Comparison of ENCODE assay signal across 9 mouse cellular contexts in genomic region chr16:44015416-44016158, GRCm38 (mm10). TPM values are rescaled to one million over a fixed set of nuclear protein-coding genes. Genes with fewer than 3 reads are reported as not detected.
DNase-seq lines count a peak whose midpoint lies in the region; ATAC-seq lines count a peak whose summit lies in the region.
"Had no signal": no experiment of that assay in that cellular context is flagged by ENCODE, and none has a peak within 500 bp of the region (broad histone marks: within the 10 kb centered on the region; RNA-seq: fewer than 3 reads in every experiment).

No protein-coding gene starts in this region.

- no peaks in the 10 kb centered on the region for H3K36me3 ChIP-seq in erythroblast, embryonic 14.5 days (ENCODE audit: control insufficient read depth)
- no peaks in the 10 kb centered on the region for H3K36me3 ChIP-seq in kidney, embryonic 15.5 days
- H3K36me3 ChIP-seq in embryonic facial prominence, embryonic 13.5 days: no peaks in the 10 kb centered on the region
- no peaks in the 10 kb centered on the region for H3K36me3 ChIP-seq in liver, embryonic 15.5 days (replicated peaks)
- H3K36me3 ChIP-seq: midbrain, embryonic 12.5 days had no signal

- ATAC-seq in erythroblast, adult 5-6 weeks (replicated peaks; ENCODE audit: low FRiP score, poor library complexity, severe bottlenecking): no peak
- ATAC-seq in kidney, embryonic 15.5 days (replicated peaks; ENCODE audit: low FRiP score): no peak
- no peak for ATAC-seq in embryonic facial prominence, embryonic 13.5 days (ENCODE audit: insufficient number of reproducible peaks, insufficient read depth, low FRiP score, low TSS enrichment, low read depth)
- no peak for ATAC-seq in liver, embryonic 15.5 days (ENCODE audit: insufficient read depth)

- H3K4me3 ChIP-seq in erythroblast, embryonic 14.5 days (replicated peaks): peak overlapping the region; percentile 49
- H3K4me3 ChIP-seq in kidney, embryonic 15.5 days (replicated peaks): peak overlapping the region; percentile 38
- H3K4me3 ChIP-seq in embryonic facial prominence, embryonic 13.5 days: peak overlapping the region; percentile 27
- H3K4me3 ChIP-seq in liver, embryonic 15.5 days (replicated peaks): peak overlapping the region; percentile 36
- H3K4me3 ChIP-seq: midbrain, embryonic 12.5 days had no signal

- no peaks in the 10 kb centered on the region for H3K27me3 ChIP-seq in erythroblast, embryonic 14.5 days (ENCODE audit: control insufficient read depth)
- no peaks in the 10 kb centered on the region for H3K27me3 ChIP-seq in kidney, embryonic 15.5 days
- no peaks in the 10 kb centered on the region for H3K27me3 ChIP-seq in embryonic facial prominence, embryonic 13.5 days
- H3K27me3 ChIP-seq in liver, embryonic 15.5 days: no peaks in the 10 kb centered on the region
- H3K27me3 ChIP-seq: midbrain, embryonic 12.5 days had no signal

- H3K9ac ChIP-seq in kidney, embryonic 15.5 days: 0 out of 2 replicates have a peak overlapping the region, but pooled peaks have one; percentile 5
- H3K9ac ChIP-seq in embryonic facial prominence, embryonic 13.5 days: no peak overlapping the region
- H3K9ac ChIP-seq in liver, embryonic 15.5 days: no peak overlapping the region
- H3K9ac ChIP-seq: midbrain, embryonic 12.5 days had no signal

- peaks cover 47% of the 10 kb centered on the region for H3K4me1 ChIP-seq in erythroblast, embryonic 14.5 days (ENCODE audit: control insufficient read depth)
- 0 out of 2 replicates have a peak, but pooled peaks cover 3% of the 10 kb centered on the region for H3K4me1 ChIP-seq in kidney, embryonic 15.5 days
- no peaks in the 10 kb centered on the region for H3K4me1 ChIP-seq in embryonic facial prominence, embryonic 13.5 days
- peaks cover 39% of the 10 kb centered on the region for H3K4me1 ChIP-seq in liver, embryonic 15.5 days (replicated peaks)
- H3K4me1 ChIP-seq: midbrain, embryonic 12.5 days had no signal

- H3K4me2 ChIP-seq in kidney, embryonic 15.5 days: peak overlapping the region; percentile 50
- H3K4me2 ChIP-seq in embryonic facial prominence, embryonic 13.5 days: peak overlapping the region; percentile 49
- H3K4me2 ChIP-seq in liver, embryonic 15.5 days: peak overlapping the region; percentile 58
- H3K4me2 ChIP-seq: midbrain, embryonic 12.5 days had no signal

- WGBS in kidney, embryonic 15.5 days: 58% methylated on average over 16 of the region's 16 CpGs
- WGBS in embryonic facial prominence, embryonic 13.5 days: 57% methylated on average over 16 of the region's 16 CpGs
- WGBS in liver, embryonic 15.5 days (ENCODE audit: insufficient replicate concordance): 40% methylated on average over 16 of the region's 16 CpGs

- H3K9me3 ChIP-seq in erythroblast, embryonic 14.5 days (ENCODE audit: control insufficient read depth, low read length): no peaks in the 10 kb centered on the region
- H3K9me3 ChIP-seq in kidney, embryonic 15.5 days (replicated peaks): no peaks in the 10 kb centered on the region
- H3K9me3 ChIP-seq in embryonic facial prominence, embryonic 13.5 days: no peaks in the 10 kb centered on the region
- no peaks in the 10 kb centered on the region for H3K9me3 ChIP-seq in liver, embryonic 15.5 days (replicated peaks)
- H3K9me3 ChIP-seq: midbrain, embryonic 12.5 days had no signal

- no peak for DNase-seq in kidney, postnatal 10 days
- no peak for DNase-seq in adipocyte (ENCODE audit: low spot score)
- no peak for DNase-seq in left cerebral cortex, adult 18-20 months (ENCODE audit: low spot score in 2 of 2)

- no peak overlapping the region for H3K27ac ChIP-seq in kidney, embryonic 15.5 days
- H3K27ac ChIP-seq in embryonic facial prominence, embryonic 13.5 days: no peak overlapping the region
- H3K27ac ChIP-seq in liver, embryonic 15.5 days (replicated peaks): no peak overlapping the region
- H3K27ac ChIP-seq: midbrain, embryonic 12.5 days had no signal

RNA-seq across cellular contexts. Expression of gene Zdhhc23, which starts 36.0 kb away (rescaled TPM):
- 0.01 TPM in 1 of 2 replicates, not detected in the other for polyA plus RNA-seq in erythroblast, embryonic 14.5 days (2012)
- total RNA-seq in erythroblast, adult 5-6 weeks (2015; ENCODE audit: low replicate concordance): 0.19 and 0.21 TPM in 2 replicates
- 0.26 TPM in 1 of 2 replicates, not detected in the other for total RNA-seq in erythroblast, adult 5-6 weeks (2017; ENCODE audit: low replicate concordance)
- 1.7 and 1.9 TPM in 2 replicates for polyA plus RNA-seq in kidney, embryonic 15.5 days (2015; fragmentation: Nextera tagmentation; extraction: Ambion mirVana)
- polyA plus RNA-seq in embryonic facial prominence, embryonic 13.5 days (2015; fragmentation: Nextera tagmentation; extraction: Ambion mirVana): 0.84 TPM in 2 replicates
- polyA plus RNA-seq in liver, embryonic 15.5 days (2015; fragmentation: Nextera tagmentation; extraction: Ambion mirVana): 0.18 and 0.20 TPM in 2 replicates
- 10 to 100 TPM; 25.4 to 26.6 TPM for total RNA-seq in left cerebral cortex, adult 18-20 months (2021)

RNA-seq across cellular contexts. Expression of gene Gramd1c, which starts 47.6 kb away (rescaled TPM):
- polyA plus RNA-seq in erythroblast, embryonic 14.5 days (2012): not detected in 2 replicates
- 1.2 and 1.3 TPM in 2 replicates for total RNA-seq in erythroblast, adult 5-6 weeks (2015; ENCODE audit: low replicate concordance)
- total RNA-seq in erythroblast, adult 5-6 weeks (2017; ENCODE audit: low replicate concordance): 1.8 and 2.1 TPM in 2 replicates
- 6.6 and 7.9 TPM in 2 replicates for polyA plus RNA-seq in kidney, embryonic 15.5 days (2015; fragmentation: Nextera tagmentation; extraction: Ambion mirVana)
- polyA plus RNA-seq in embryonic facial prominence, embryonic 13.5 days (2015; fragmentation: Nextera tagmentation; extraction: Ambion mirVana): 5.0 and 5.4 TPM in 2 replicates
- polyA plus RNA-seq in liver, embryonic 15.5 days (2015; fragmentation: Nextera tagmentation; extraction: Ambion mirVana): 2.8 and 2.9 TPM in 2 replicates
- total RNA-seq in left cerebral cortex, adult 18-20 months (2021): 1 to 10 TPM; 1.3 to 1.5 TPM
